Mouse (Mus musculus): ENCODE data around the gene Slc38a11.

- TF ChIP-seq POLR2A (IDR thresholded peaks at IDR 0.05; ENCODE audit: low read depth, low read length) (no peak), CTCF (IDR thresholded peaks at IDR 0.05; ENCODE audit: extremely low read depth, insufficient read depth, insufficient read length, insufficient replicate concordance) (no peak)
Observed at GRCm38 (mm10) chr2:65373076-65373475, 9.2 kb upstream of the Slc38a11 start.

All from spleen, adult 2 months (tissue).